Mouse (Mus musculus) monocyte, adult 2 months (primary cell): Measurements from ENCODE around the gene Clstn2.

Experiments
- DNase-seq, 2 experiments: peaks; one replicate each; pipeline ENCODE4 v3.0.0; 2022; ENCODE audit warnings: low spot score in 2 of 2, low read depth in 1 of 2

Clstn2 gene

GRCm38 (mm10) chr9:97486826-97487225 lies 546.2 kb downstream of the Clstn2 start:
- no peak for DNase-seq

- DNase-seq: no peak
These were observed 551.8 kb downstream of the Clstn2 start for GRCm38 (mm10) chr9:97481187-97481586.

- DNase-seq: no peak
These were observed 556.0 kb downstream of the Clstn2 start for GRCm38 (mm10) chr9:97476961-97477360.

DNA sequence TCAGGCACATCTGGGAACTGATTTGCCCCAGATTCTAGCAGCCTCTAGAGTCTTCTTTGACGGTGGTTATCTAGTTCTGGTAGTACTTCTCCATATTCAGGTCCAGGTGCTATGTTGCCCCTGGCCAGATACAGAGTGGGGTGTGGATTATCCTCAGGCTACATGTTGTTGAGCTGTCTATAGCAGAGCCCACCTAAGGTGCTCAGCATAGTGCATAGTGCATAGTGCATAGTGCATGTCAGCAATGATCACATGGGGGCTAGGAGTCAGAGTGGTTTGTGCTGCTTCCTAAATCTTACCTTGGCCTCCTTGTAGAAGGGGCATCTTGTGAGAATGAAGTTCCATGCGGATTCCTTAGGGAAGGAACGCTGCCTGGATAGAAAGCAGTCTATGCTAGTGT lies 556.5 kb downstream of the Clstn2 start:
- no peak for DNase-seq

DNA sequence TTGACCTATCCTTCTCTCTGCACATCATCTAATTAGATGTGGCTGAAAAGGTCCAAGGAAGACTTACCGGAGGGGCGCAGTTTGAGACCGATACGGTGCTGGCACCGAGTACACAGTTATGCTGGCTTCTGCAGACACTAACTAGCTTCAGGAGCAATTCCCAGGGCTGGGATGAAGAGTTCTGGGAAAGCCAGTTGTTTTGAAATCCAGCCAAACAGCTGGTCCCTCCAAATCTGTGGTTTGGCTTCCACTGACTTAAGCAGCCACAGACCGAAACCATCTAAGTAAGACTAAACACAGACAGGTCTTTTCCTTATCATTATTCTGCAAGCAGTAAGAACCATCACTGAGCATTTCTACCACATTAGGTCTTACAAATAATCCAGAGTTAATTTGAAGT lies 558.1 kb downstream of the Clstn2 start:
- DNase-seq: no peak

GRCm38 (mm10) chr9:97471014-97471591 lies 561.9 kb downstream of the Clstn2 start:
- DNase-seq: no peak

DNA sequence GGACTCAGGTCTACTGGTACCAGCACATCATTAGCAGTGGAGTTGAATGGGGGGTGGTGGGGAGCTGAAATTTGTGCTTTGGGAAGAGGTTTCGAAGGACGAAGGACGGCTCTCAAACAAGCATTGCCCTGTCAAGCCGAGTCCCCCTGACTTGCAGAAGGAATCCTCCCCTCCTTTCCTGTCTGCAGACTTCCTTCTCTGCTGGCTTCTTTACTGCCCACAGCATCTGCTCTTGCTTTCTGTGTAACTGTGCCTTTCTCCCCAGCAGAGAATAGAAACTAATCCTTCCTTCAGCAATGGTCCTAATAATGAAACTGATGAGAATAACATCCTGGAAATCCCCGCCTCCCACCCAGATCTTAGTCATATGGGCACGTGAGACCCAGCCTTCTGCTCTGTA lies 572.5 kb downstream of the Clstn2 start:
- no peak for DNase-seq

- no peak for DNase-seq
These were observed 573.2 kb downstream of the Clstn2 start for GRCm38 (mm10) chr9:97459745-97460144.

DNA sequence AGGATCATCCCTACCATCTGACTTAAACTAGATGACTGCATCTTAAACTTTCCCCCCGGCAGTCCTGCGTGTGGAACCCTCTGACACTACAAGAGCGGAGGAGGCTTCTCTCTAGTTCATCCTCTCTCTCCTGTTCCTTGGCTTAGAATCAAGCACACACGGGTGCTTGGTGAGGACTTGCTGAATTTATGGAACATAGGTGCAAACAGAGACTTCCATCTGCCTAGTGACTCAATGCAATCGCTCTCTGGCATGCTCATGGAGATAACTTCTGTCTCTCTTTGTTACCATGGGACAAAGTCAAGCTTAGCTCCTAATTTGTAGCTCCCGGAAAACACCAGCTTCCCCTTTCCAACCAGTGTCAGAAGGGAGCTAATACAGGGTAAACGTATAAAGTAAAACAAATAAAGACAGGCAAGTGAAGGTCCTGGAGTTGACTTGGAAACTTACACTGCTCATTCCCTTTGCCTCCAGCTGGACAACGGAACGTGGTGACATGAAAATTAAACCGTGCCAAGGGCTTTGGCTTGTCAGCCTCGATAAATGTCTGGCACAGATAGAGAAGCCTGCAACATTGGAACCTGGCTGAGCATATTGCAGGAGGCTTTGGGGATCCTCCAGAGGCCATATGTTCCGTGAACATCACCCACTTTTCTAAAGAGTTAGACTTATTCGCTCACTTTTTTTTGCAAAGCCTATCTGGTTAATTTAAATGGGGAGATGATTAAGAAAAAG lies 583.5 kb downstream of the Clstn2 start:
- DNase-seq: no peak

DNA sequence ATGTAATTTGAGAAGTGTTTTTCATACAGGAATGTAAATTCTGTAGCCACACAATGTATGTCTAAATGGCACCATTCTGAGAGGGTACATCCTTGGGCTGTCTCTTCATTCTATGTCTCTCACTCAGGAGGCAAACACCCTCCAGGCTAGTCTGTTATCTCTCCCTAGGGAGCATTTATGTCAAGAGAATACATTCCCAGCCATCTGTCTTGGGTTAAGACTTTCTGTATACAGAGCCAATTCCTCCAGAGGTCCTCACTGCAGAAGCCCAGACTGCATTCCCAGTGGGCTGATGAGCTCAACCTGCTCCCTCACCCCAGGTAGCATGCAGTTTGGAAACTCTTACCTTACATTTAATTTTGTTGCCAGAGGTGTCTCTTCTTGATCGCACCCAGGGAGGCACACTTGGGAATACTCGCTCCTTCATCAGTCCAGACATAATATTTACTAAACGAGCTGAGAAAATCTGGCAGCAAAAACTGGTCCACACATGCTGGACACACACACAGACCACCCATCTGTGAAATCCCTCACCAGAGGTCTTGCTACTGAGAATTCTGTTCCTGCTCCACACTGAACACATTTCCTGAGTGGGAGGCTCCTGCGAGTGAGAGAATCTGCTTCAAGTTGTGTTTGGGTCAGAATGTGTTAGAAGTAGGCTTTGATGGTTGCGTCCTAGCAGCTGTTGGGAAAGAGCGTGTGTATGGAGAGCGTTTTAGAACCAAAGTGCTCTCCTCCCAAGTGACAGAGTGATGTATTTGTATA lies 592.9 kb downstream of the Clstn2 start:
- no peak for DNase-seq

- no peak for DNase-seq
These were observed 598.3 kb downstream of the Clstn2 start for GRCm38 (mm10) chr9:97434666-97435065.

- no peak for DNase-seq
These were observed 603.0 kb downstream of the Clstn2 start for GRCm38 (mm10) chr9:97429885-97430449.

GRCm38 (mm10) chr9:97428127-97428526 lies 604.9 kb downstream of the Clstn2 start:
- DNase-seq: no peak

DNA sequence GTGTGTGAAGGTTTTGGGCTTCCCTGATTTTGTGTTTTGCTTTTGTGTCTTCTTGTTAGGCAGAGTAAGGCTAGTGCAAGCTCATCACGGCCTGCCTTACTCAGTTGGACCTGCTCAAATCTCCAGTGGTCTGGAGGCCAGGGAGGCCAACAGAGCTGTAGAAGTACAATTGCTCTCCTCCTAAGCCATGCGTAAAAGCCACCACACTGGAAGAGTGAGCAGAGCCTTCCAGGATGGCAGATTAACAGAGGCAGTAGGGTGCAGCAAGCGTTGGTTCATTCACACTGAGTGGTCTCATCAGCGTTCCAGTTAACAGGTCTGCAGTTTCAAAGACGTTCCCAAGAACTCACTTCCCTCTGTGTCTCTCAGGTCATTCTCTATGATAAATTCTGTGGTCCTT lies 612.1 kb downstream of the Clstn2 start:
- DNase-seq: no peak

DNA sequence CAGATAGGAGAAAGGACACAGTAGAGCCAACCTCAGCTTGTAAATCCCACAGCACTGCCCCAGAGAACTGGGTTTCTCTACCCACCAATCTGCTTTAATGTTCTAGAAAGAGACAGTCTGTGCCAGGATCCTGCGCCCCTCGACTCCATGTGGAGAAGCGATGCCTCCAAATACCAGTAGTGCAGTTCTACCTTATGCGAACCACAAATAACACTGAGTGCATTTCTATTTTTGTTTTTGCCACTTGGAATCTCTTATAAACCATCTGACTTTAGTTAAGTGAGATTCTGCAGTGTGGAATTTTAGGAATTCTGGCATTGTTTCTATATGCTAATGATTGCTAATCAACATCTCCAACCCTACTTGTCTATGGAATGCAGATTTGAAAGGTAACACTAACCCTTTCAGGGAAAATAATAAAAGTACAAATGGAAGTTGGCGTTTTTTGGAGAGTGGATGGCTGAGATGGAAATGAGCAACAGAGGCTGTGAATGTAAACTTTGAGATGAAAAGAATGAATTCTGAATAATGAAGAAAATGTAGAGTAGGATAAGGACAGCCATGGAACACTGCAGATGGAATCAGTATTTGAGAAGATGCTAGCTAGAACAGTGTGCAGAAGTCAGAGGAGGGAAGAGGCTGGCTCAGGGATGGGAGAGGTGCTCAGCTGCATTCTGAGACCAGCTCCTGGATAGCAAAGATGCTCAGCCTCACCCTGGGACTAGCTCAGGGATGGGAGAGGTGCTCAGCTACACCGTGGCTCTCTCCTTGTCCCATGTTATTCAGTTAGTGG lies 617.9 kb downstream of the Clstn2 start:
- DNase-seq: no peak

DNA sequence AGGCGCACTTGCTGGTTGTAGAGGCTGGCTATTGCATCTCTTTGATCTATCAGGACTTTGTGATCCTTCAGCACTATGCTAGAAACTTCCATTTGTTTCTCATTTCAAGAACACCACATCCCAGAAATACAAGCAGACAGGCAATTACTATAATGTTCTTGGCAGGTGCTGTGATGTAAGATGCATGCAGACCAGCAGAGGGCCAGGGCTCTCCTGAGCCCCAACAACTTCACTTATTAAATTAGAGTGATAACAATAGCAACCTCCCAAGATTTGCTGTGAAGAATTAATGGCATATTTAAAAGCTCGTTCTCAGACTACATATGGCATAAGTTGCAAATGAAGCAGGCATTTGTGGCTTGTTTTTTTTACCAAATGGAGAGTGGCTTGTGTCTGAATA lies 624.8 kb downstream of the Clstn2 start:
- no peak for DNase-seq
